Mouse (Mus musculus) midbrain, embryonic 16.5 days (tissue): ENCODE results near the gene Gm17545. TPM values are rescaled to one million over a fixed set of nuclear protein-coding genes. Genes with fewer than 3 reads are reported as not detected.
"Not testable (repeated sequence)": the region's sequence is repeated elsewhere in the genome, so short reads cannot be mapped to it uniquely, and the experiment has no call there.

ENCODE experiments used
- ATAC-seq: fragments of 200-750 bp; cut with Nextera tagmentation; 2 replicates; pipeline ENCODE4 v1.8.0; 2017; ENCODE audit warnings: moderate TSS enrichment
- H3K27ac ChIP-seq: fragments of 300-500 bp; sonication (generic); 2 replicates; pipeline ENCODE4 v1.5.1; 2014; ENCODE audit warnings: mild to moderate bottlenecking, low read length, mixed read lengths
- H3K27me3 ChIP-seq: fragments of 300-500 bp; sonication (generic); 2 replicates; pipeline ENCODE4 v1.6.1; 2014; ENCODE audit warnings: low read depth, low read length, mixed read lengths; ENCODE audit not compliant: control insufficient read depth, insufficient read depth
- H3K36me3 ChIP-seq: fragments of 300-500 bp; sonication (generic); 2 replicates; pipeline ENCODE4 v1.6.1; 2014; ENCODE audit warnings: mild to moderate bottlenecking, low read length, moderate library complexity, mixed read lengths; ENCODE audit not compliant: control insufficient read depth, insufficient read depth
- H3K4me1 ChIP-seq: fragments of 300-500 bp; sonication (generic); 2 replicates; pipeline ENCODE4 v1.6.1; 2014; ENCODE audit warnings: mild to moderate bottlenecking, low read length, mixed read lengths; ENCODE audit not compliant: control insufficient read depth, insufficient read depth
- H3K4me2 ChIP-seq: fragments of 300-500 bp; sonication (generic); 2 replicates; pipeline ENCODE4 v1.6.1; 2014; ENCODE audit warnings: mild to moderate bottlenecking, low read length, mixed read lengths
- H3K4me3 ChIP-seq: fragments of 300-500 bp; sonication (generic); 2 replicates; pipeline ENCODE4 v1.5.1; 2014; ENCODE audit warnings: low read depth, mild to moderate bottlenecking, low read length, moderate library complexity, mixed read lengths
- H3K9ac ChIP-seq: fragments of 300-500 bp; sonication (generic); 2 replicates; pipeline ENCODE4 v1.6.1; 2014; ENCODE audit warnings: low read depth, low read length, mixed read lengths
- H3K9me3 ChIP-seq: fragments of 300-500 bp; sonication (generic); replicated peaks from 2 replicates; pipeline ENCODE4 v1.6.1; 2014; ENCODE audit warnings: mild to moderate bottlenecking, low read length, mixed read lengths; ENCODE audit not compliant: control insufficient read depth, poor library complexity, severe bottlenecking
- whole genome bisulfite sequencing: fragments of 180-500 bp; shearing (Covaris S2); extraction: QIAGEN DNeasy Blood & Tissue Kit; methylation state at CpG from one replicate; pipeline ENCODE4 v1.1.7; 2014; 5-methylcytosine and 5-hydroxymethylcytosine counted together
- polyA plus RNA-seq: library from polyadenylated mRNA; unstranded; fragments of >200 nt; fragmentation: Nextera tagmentation; extraction: Ambion mirVana; gene quantifications from 2 replicates; pipeline ENCODE4 v1.2.1, GENCODE M21; 2015

Gene Gm17545
- polyA plus RNA-seq = not detected in 2 replicates

DNA sequence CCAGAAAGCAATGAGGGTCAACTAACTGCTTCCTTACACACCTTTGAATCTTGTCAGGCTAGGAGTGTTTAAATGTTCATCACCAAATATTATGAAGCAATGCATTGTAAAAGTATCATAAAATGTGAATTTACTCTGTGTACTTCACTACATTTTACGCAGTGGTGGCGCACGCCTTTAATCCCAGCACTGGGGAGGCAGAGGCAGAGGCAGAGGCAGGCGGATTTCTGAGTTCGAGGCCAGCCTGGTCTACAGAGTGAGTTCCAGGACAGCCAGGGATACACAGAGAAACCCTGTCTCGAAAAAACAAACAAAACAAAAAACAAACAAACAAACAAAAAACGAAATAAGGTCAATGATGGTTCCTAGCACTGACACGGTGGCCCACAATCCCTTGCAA is at the start of gene Gm17545:
TSS of gene Gm17545 (plus strand) at position 301 of the 400 bp plus-strand sequence.
- not testable (repeated sequence) for H3K27me3 ChIP-seq, H3K4me1 ChIP-seq, H3K9me3 ChIP-seq, H3K4me2 ChIP-seq, H3K9ac ChIP-seq, H3K27ac ChIP-seq, H3K4me3 ChIP-seq, ATAC-seq
- peaks cover 41% of the 10 kb centered on the region for H3K36me3 ChIP-seq
- 94% methylated on average over 8 of the region's 8 CpGs for WGBS

DNA sequence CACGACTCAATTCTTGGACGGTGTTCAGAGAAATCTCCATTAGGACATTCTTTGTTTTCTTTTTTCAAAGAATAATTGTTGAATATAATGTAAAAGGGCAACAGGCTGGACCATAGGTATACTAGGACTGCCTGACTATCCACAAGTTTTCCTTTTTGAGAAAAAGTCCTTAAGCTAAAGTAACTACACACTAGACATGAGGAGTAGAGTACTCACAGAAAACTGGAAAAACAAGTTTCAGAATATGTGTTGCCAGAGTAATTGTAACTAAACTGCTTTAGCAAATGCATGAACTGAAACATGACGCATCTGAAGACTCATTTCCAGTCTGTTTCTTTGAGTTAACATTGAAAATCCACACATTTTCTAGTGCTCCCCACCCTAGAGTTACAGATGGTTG is 48.7 kb upstream of the Gm17545 start:
- Histone ChIP-seq H3K4me1 (no peaks in the 10 kb centered on the region), H3K4me3 (no peak overlapping the region), H3K9ac (no peak overlapping the region), H3K4me2 (no peak overlapping the region), H3K36me3 (no peaks in the 10 kb centered on the region), H3K27me3 (no peaks in the 10 kb centered on the region), H3K27ac (no peak overlapping the region), H3K9me3 (no peaks in the 10 kb centered on the region)
- no peak for ATAC-seq
- 80% methylated on average over 3 of the region's 3 CpGs for WGBS

DNA sequence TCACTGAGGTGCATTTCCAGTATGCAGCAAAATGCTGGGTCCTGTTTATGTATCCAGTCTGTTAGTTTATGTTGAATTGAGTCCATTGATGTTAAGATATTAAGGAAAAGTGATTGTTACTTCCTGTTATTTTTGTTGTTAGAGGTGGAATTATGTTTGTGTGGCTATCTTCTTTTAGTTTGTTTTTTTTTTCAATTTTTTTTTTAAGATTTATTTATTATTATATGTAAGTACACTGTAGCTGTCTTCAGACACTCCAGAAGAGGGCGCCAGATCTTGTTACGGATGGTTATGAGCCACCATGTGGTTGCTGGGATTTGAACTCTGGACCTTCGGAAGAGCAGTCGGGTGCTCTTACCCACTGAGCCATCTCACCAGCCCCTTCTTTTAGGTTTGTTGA is 46.5 kb upstream of the Gm17545 start:
- not testable (repeated sequence) for H3K27me3 ChIP-seq, H3K27ac ChIP-seq, ATAC-seq, H3K9ac ChIP-seq, H3K36me3 ChIP-seq, H3K9me3 ChIP-seq, H3K4me3 ChIP-seq, H3K4me1 ChIP-seq, H3K4me2 ChIP-seq
- WGBS = 71% methylated on average over 3 of the region's 4 CpGs

DNA sequence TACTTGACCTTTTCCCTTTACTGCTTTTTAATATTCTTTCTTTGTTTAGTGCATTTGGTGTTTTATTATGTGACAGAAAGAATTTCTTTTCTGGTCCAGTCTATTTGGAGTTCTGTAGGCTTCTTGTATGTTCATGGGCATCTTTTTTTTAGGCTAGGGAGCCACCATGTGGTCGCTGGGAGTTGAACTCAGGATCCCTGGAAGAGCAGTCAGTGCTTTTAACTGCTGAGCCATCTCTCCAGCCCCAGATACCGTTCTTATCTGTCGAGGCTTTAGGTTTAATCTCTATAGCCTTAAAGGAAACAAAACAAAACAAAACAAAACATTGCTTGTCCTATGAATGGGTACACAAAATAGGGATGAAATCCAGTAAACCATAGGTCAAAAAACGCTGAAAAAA is 45.7 kb upstream of the Gm17545 start:
- not testable (repeated sequence) for H3K36me3 ChIP-seq, H3K9ac ChIP-seq, H3K27ac ChIP-seq, H3K27me3 ChIP-seq, H3K4me3 ChIP-seq, H3K4me1 ChIP-seq, ATAC-seq, H3K9me3 ChIP-seq, H3K4me2 ChIP-seq
- WGBS = 25% methylated on average over 4 of the region's 4 CpGs

DNA sequence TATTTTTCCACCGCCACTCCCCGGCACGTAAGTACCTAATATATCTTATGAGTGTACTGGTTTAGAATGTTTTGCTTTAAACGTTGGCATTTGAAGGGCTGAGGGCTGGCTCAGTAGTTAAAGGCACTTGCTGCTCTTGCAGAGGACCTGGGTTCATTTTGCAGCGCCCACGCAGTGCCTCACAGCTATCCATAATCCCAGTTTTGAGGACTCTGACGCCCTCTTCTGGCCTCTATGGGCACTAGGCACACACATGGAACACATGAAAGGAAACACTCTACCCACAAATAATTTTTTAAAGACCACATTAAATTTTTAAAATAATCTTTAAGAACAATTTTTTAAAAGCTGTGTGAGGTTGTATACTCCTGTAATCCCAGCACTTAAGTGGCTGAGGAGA is 44.6 kb upstream of the Gm17545 start:
- 79% methylated on average over 7 of the region's 7 CpGs for WGBS
- no peak overlapping the region for H3K9ac ChIP-seq
- no peaks in the 10 kb centered on the region for H3K36me3 ChIP-seq
- ATAC-seq = no peak
- H3K27ac ChIP-seq = no peak overlapping the region
- H3K4me1 ChIP-seq = peaks cover 9% of the 10 kb centered on the region
- H3K27me3 ChIP-seq = no peaks in the 10 kb centered on the region
- H3K4me3 ChIP-seq = no peak overlapping the region
- no peak overlapping the region for H3K4me2 ChIP-seq
- no peaks in the 10 kb centered on the region for H3K9me3 ChIP-seq

DNA sequence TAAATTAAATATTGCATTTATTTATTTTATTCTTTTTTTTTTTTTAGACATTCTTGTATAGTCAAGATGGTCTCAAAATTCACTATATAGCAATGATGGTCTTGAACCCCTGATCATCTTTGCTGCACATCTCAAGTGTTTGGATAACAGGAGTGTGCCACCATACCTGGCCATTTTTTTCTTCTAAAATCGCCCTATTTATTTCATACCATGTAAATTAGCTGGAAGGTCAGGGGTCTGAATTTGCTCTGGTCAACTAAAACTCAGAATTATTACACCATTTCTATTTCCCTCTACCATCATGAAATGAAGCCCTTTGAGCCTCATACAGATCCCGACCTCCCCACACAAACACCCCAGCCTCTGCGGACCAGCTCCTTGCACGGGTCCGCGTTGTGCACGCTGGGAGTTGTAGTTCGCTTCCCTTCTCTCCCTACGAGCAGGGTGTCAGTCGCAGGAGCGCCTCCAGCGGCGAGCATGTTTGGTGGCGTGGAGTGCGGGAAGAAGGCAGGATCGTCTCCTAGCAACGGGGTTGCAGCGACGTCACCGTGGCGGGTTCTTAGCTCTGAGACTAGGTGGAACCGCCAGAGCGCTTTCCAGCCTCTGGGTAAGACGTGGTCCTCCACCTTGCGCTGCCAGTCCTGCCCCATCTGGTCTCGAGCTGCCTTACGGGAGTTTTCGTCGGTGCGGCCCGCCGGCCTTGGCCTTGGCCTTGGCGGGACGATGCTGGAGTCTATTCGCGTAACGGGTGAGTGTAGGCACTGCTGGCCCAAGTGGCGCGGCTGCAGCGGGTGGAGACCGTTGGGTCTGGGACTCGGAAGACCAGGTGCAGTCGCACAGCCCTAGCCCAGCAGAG is 42.9 kb upstream of the Gm17545 start, which contains the start of gene 9530077C05Rik:
TSS of gene 9530077C05Rik (plus strand) at position 512 of the 856 bp plus-strand sequence.
- H3K4me2 ChIP-seq = peak within 1 kb of the TSS; percentile 69
- H3K9me3 ChIP-seq = no peaks in the 10 kb centered on the region
- H3K4me3 ChIP-seq = peak within 1 kb of the TSS; percentile 73
- peak within 1 kb of the TSS; percentile 86 for H3K9ac ChIP-seq
- peak within 1 kb of the TSS; percentile 87 for H3K27ac ChIP-seq
- ATAC-seq = peak; percentile 99
- H3K36me3 ChIP-seq = no peaks in the 10 kb centered on the region
- no peaks in the 10 kb centered on the region for H3K27me3 ChIP-seq
- H3K4me1 ChIP-seq = peaks cover 9% of the 10 kb centered on the region
- WGBS = under 1% methylated on average over 43 of the region's 43 CpGs

DNA sequence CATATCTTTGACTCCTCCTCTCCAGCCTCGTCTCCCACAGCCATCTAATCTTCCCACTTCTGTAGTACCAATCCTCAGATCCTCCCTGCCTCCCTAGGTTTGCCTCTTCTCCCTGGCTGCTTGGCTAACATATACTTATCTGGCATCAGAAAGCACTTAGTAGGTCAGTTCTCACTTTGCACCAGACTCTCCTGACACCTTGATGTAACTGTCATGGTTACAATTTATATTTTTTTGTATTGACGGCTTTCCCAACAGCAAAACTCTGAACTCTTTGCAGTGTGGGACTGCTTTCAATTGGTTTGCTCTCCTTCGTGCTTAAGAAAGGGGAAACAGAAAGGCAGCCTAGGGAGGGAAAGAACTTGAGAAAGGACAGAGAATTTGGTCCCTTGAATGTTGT is 37.9 kb upstream of the Gm17545 start:
- H3K9ac ChIP-seq = no peak overlapping the region
- no peak overlapping the region for H3K4me3 ChIP-seq
- no peaks in the 10 kb centered on the region for H3K27me3 ChIP-seq
- no peak overlapping the region for H3K27ac ChIP-seq
- no peak overlapping the region for H3K4me2 ChIP-seq
- no peaks in the 10 kb centered on the region for H3K9me3 ChIP-seq
- H3K36me3 ChIP-seq = no peaks in the 10 kb centered on the region
- 75% methylated on average over 3 of the region's 3 CpGs for WGBS
- no peak for ATAC-seq
- peaks cover 7% of the 10 kb centered on the region for H3K4me1 ChIP-seq

DNA sequence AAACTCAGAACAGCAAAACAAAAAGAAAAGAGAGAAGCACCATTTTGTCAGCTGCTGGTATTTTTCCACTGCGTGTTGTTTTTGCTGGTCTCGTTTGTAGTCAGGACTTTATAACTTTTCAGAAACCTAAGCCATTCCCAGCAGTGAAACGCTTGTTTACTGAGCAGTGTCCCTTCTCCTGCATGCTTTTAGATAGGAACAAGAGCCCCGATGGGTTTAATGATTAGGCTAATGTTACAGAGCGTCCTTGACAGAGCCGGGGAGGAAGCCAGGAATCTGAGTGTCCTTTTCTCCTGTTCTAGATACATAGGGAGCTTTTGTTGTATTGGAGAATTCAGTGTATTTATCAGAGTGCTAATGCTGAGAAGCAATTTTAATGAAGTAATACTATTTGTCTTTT is 36.5 kb upstream of the Gm17545 start:
- Histone ChIP-seq H3K27ac (no peak overlapping the region), H3K27me3 (no peaks in the 10 kb centered on the region), H3K9ac (no peak overlapping the region), H3K4me1 (peaks cover 2% of the 10 kb centered on the region; the same call in 1 of the 2 replicates), H3K9me3 (no peaks in the 10 kb centered on the region), H3K36me3 (no peaks in the 10 kb centered on the region), H3K4me3 (no peak overlapping the region), H3K4me2 (no peak overlapping the region)
- 60% methylated on average over 6 of the region's 6 CpGs for WGBS
- ATAC-seq = no peak

DNA sequence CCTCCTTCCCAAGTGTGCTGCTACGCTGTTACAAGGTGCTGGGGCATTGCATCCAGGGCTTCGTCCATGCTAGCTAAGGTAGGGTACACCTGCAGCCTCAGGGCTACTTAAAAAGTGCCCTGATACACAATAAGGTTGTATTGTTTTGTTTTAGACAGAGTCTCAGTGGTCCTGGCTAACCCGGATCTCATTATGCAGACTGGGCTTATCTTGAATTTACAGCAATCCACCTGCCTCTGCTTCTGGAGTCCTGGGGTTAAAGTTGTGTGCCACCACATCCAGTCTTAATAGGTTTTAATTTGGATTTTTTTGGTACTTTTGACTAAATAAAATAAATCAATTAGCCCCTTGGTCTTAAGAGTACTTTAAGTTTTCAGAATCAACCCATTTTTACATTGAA is 34.2 kb upstream of the Gm17545 start:
- Histone ChIP-seq H3K9ac (no peak overlapping the region), H3K4me2 (no peak overlapping the region), H3K27ac (no peak overlapping the region), H3K36me3 (0 out of 2 replicates have a peak, but pooled peaks cover 3% of the 10 kb centered on the region), H3K27me3 (no peaks in the 10 kb centered on the region), H3K9me3 (no peaks in the 10 kb centered on the region), H3K4me3 (no peak overlapping the region), H3K4me1 (no peaks in the 10 kb centered on the region)
- WGBS = 73% methylated on average over 3 of the region's 3 CpGs
- ATAC-seq = no peak
